Mouse (Mus musculus) spleen, adult 18-20 months (tissue): ENCODE results near the gene Casd1.
"Not testable (repeated sequence)": the region's sequence is repeated elsewhere in the genome, so short reads cannot be mapped to it uniquely, and the experiment has no call there.

Source experiments
- DNase-seq, 2 experiments: peaks; one replicate each; pipeline ENCODE4 v3.0.0; 2022; ENCODE audit warnings: mixed read lengths in 2 of 2

Gene Casd1

GRCm38 (mm10) chr6:4617911-4618310 is 17.3 kb downstream of the Casd1 start:
- no peak for DNase-seq

- DNase-seq = no peak
These were observed 30.8 kb downstream of the Casd1 start for GRCm38 (mm10) chr6:4631464-4631863.

- DNase-seq = no peak
These were observed 32.5 kb downstream of the Casd1 start for GRCm38 (mm10) chr6:4633189-4633588.

- DNase-seq = no peak
These were observed 34.2 kb downstream of the Casd1 start for GRCm38 (mm10) chr6:4634804-4635203.

GRCm38 (mm10) chr6:4642068-4642467 is 41.4 kb downstream of the Casd1 start:
- no peak for DNase-seq

GRCm38 (mm10) chr6:4647351-4647750 is 46.7 kb downstream of the Casd1 start:
- DNase-seq = no peak

- no peak for DNase-seq
These were observed 52.0 kb downstream of the Casd1 start for GRCm38 (mm10) chr6:4652596-4653134.

- DNase-seq = not testable (repeated sequence)
These were observed 53.1 kb downstream of the Casd1 start for GRCm38 (mm10) chr6:4653741-4654140.

- no peak for DNase-seq
These were observed 54.8 kb downstream of the Casd1 start for GRCm38 (mm10) chr6:4655466-4655865.

GRCm38 (mm10) chr6:4655924-4656323 is 55.3 kb downstream of the Casd1 start:
- no peak for DNase-seq

GRCm38 (mm10) chr6:4658861-4659260 is 58.2 kb downstream of the Casd1 start:
- no peak for DNase-seq

- DNase-seq = no peak
These were observed 62.9 kb downstream of the Casd1 start for GRCm38 (mm10) chr6:4663516-4663915.

GRCm38 (mm10) chr6:4664313-4664712 is 63.7 kb downstream of the Casd1 start:
- no peak for DNase-seq

- DNase-seq = no peak
These were observed 64.5 kb downstream of the Casd1 start for GRCm38 (mm10) chr6:4665154-4665553.

GRCm38 (mm10) chr6:4677356-4677761 is 76.7 kb downstream of the Casd1 start:
- DNase-seq = no peak

- no peak for DNase-seq
These were observed 79.3 kb downstream of the Casd1 start for GRCm38 (mm10) chr6:4679981-4680380.

- DNase-seq = no peak
These were observed 79.9 kb downstream of the Casd1 start for GRCm38 (mm10) chr6:4680576-4680975.

- no peak for DNase-seq
These were observed 84.2 kb downstream of the Casd1 start for GRCm38 (mm10) chr6:4684706-4685340.

GRCm38 (mm10) chr6:4690438-4690837 is 89.8 kb downstream of the Casd1 start:
- no peak for DNase-seq
